Mouse (Mus musculus) gastrocnemius, adult 2 months (tissue): ENCODE results near the gene Nap1l1. TPM values are rescaled to one million over a fixed set of nuclear protein-coding genes. Genes with fewer than 3 reads are reported as not detected.
"Not testable (repeated sequence)": the region's sequence is repeated elsewhere in the genome, so short reads cannot be mapped to it uniquely, and the experiment has no call there.

Experiments
- DNase-seq: peaks from one replicate; pipeline ENCODE4 v3.0.0; 2022
- H3K27ac ChIP-seq: fragments of 200-600 bp; 2 replicates; pipeline ENCODE4 v1.8.1; 2022; ENCODE audit warnings: mild to moderate bottlenecking
- H3K4me3 ChIP-seq: fragments of 200-600 bp; 2 replicates; pipeline ENCODE4 v1.8.1; 2022; ENCODE audit warnings: mild to moderate bottlenecking, moderate library complexity
- CTCF ChIP-seq: fragments of 200-600 bp; IDR thresholded peaks from 2 replicates; pipeline ENCODE4 v1.8.1; 2022; ENCODE audit warnings: antibody characterized with exemption, mild to moderate bottlenecking, moderate library complexity
- intact Hi-C: fragments of 180-260 bp; cut with DNase I; formaldehyde crosslinking; loops from one replicate; pipeline ENCODE4 v1.15.1; 2025
- long read RNA-seq, 2 experiments: library from polyadenylated mRNA; stranded (forward); transcript quantifications; one replicate each; pipeline ENCODE4 v2.0.0; 2021
- total RNA-seq, 2 experiments: library from RNA; stranded (reverse); gene quantifications; 2 replicates each; pipeline ENCODE4 v1.2.3; 2021

Nap1l1 gene
- total RNA-seq: 10 to 100 TPM; 62.8 to 64.2 TPM
- long read RNA-seq, experiment 1, transcript Nap1l1-201 (16 exons, 1,486 nt): minor isoform, 7 of 65 reads
- long read RNA-seq, experiment 1, transcript Nap1l1-202 (15 exons, 1,350 nt): major isoform, 26 of 65 reads
- long read RNA-seq, experiment 1, partial matches to known transcripts: 7 of 65 reads
- long read RNA-seq, experiment 1, other reads (novel, unspliced or antisense): 23 of 65 reads
- long read RNA-seq, experiment 2, transcript Nap1l1-202 (15 exons, 1,350 nt): major isoform, 20 of 45 reads
- long read RNA-seq, experiment 2, partial matches to known transcripts: 12 of 45 reads
- long read RNA-seq, experiment 2, other reads (novel, unspliced or antisense): 8 of 45 reads

DNA sequence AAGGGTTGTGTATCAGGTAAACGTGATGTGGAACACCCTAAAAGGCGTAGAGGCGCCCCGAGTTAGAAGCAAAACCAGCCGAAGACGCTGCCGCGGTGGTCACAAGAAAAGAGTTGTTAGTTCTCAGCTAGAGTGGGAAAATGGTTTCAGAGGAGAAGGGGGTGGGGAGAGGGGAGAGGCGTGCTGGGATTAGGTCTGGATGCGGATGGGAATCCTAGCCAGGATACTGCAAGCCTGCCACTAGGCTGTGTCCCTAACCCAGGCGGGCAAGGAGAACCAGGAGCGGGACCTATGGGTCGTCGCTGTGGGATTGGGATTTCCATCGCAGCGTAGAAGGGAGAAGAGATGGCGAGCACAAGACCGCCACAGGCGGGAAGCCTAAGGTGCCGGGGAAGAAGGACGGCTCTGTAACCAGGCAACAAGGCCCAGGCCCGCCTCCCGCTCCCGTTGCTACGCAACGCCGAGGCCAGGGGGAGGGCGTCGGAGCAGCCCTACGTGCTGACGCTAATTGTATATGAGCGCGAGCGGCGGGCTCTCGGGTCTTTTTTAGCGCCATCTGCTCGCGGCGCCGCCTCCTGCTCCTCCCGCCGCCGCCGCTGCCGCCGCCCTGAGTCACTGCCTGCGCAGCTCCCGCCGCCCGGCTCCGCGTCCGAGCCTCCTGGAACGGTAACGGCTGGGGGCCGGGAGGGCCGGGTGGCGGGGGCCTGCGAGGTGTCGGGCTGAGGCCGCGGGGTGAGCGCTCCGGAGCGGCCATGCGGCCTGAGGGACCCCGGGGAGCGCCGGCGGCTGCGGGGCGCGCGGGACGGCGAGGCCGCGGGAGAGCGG, at the start of gene Nap1l1:
Gene Nap1l1, plus strand, starts transcription at position 538 of the 825 bp plus-strand sequence.
- intact Hi-C loops: loop anchor here (5.0 to 10.0 kb wide), 3 partner anchors 176 to 308 kb away; partner anchors contain the start of genes Bbs10 and Osbpl8
- peak; percentile 97 for DNase-seq
- 0 out of 2 replicates have a peak, but pooled peaks have one; percentile 24 for TF ChIP-seq CTCF
- H3K4me3 ChIP-seq: peak within 1 kb of the TSS; percentile 93
- peak within 1 kb of the TSS; percentile 81 for H3K27ac ChIP-seq

DNA sequence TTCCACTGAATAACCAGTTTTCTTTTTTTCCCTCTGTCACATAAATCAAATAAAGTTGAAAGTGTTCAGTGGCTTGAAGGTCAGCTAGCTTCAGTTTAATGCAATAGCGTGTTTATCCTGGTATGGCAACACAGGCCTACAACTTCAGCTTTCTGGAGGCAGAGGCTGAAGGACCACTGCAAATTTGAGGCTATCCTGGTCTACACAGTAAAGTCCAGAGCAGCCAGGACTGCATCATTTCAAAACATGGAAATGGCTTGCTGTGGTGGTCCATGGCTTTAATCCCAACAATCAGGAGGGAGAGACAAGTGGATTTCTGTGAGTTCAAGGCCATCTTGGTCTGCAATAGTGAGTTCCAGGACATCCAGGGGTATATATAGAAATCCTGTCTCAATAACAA, 46.5 kb upstream of the Nap1l1 start:
- Histone ChIP-seq H3K4me3 (no peak overlapping the region), H3K27ac (no peak overlapping the region)
- no peak for DNase-seq
- no peak for TF ChIP-seq CTCF
- intact Hi-C loops: no loop called here

DNA sequence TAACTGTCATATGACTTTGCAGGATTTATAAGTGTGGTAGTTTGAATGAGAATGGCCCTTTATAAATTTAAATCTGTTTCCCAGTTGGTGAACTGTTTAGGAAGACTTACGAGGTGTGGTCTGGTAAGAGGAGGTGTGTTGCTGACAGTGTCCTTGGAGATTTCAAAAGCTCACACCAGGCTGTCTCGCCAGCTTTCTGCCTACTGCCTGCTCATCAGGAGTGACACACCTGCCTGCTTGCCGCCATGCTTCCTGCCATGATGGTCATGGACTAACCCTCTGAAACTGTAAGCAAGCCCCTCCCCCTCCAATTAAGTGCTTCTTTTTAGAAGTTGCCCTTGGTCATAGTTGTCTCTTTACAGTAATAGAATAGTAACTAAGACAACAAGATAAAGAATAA, 39.5 kb upstream of the Nap1l1 start:
- no peak for DNase-seq
- TF ChIP-seq CTCF: no peak
- H3K27ac ChIP-seq: no peak overlapping the region
- intact Hi-C loops: no loop called here
- H3K4me3 ChIP-seq: no peak overlapping the region

GRCm38 (mm10) chr10:111441034-111441440, 32.0 kb upstream of the Nap1l1 start:
- intact Hi-C loops: no loop called here
- H3K4me3 ChIP-seq: no peak overlapping the region
- DNase-seq: no peak
- no peak for TF ChIP-seq CTCF
- H3K27ac ChIP-seq: no peak overlapping the region

DNA sequence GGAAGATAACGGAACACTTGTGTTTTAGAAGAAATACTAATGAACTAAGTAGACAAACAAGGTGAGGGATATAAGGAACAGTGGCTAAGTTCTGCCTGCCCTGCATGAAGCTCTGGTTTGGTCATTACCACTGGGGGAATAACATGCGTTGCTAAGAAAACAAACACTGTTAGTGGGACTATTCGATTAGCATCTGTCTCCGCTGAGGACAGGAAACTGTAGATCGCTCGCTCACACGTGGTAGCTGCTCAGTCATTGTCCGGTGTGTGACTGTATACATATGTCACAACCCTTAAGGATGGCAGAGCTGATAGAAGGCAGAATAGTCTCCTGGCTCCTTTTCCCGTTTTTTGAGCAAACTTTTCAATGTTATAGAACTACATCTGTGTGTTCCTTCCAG, 28.8 kb upstream of the Nap1l1 start:
- H3K27ac ChIP-seq: no peak overlapping the region
- no peak for DNase-seq
- TF ChIP-seq CTCF: no peak
- H3K4me3 ChIP-seq: no peak overlapping the region
- intact Hi-C loops: no loop called here

DNA sequence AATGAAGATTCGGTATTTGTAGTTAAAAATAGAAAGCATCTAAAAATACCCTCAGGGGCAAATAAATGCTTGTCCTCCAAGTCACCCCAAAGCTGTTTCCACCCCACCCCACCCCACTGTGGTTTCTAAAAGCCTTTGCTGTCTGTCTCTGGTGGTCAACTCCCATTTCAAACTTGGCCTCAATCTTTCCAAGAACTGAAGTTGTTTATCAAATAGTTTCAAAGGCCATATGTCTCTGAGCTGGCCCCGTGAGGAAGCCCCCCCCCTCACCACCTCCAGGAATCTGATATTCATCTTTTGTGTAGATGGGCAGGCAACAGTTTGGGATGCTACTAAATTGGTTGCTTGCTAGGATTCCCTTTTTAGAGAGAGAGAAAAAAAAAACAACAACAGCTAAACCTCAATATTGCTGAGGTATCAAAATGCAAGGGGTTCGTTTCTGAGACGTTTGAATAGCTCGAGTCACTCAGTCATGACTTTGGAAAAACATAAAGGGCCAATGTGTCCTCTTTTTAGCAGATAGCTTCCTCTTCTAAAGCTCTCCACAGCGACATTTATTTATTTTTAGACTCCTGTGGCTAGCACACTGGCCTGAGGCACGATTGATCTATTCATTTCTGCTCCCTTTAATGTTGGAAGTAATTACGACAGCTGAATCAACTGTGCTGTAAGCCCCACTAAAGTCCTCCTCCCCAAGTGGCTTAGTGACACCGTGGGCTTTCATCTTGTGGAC, 26.9 kb upstream of the Nap1l1 start:
- intact Hi-C loops: no loop called here
- Histone ChIP-seq H3K27ac (no peak overlapping the region), H3K4me3 (no peak overlapping the region)
- DNase-seq: no peak
- no peak for TF ChIP-seq CTCF

GRCm38 (mm10) chr10:111446672-111447008, 26.4 kb upstream of the Nap1l1 start:
- H3K27ac ChIP-seq, intact Hi-C loops, DNase-seq, H3K4me3 ChIP-seq: not testable (repeated sequence)

DNA sequence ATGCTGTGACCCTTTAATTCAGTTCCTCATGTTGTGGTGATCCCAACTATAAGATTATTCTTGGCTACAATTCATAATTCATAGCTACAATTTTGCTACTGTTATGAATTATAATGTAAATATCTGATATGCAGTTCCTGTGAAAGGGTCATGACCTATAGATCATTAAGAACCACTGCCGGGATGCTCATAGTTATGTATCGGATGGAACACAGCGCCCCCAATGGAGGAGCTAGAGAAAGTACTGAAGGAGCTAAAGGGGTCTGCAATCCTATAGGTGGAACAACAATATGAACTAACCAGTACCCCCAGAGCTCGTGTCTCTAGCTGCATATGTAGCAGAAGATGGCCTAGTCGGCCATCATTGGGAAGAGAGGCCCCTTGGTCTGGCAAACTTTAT, 23.4 kb upstream of the Nap1l1 start:
- intact Hi-C loops, H3K27ac ChIP-seq, DNase-seq, H3K4me3 ChIP-seq: not testable (repeated sequence)

DNA sequence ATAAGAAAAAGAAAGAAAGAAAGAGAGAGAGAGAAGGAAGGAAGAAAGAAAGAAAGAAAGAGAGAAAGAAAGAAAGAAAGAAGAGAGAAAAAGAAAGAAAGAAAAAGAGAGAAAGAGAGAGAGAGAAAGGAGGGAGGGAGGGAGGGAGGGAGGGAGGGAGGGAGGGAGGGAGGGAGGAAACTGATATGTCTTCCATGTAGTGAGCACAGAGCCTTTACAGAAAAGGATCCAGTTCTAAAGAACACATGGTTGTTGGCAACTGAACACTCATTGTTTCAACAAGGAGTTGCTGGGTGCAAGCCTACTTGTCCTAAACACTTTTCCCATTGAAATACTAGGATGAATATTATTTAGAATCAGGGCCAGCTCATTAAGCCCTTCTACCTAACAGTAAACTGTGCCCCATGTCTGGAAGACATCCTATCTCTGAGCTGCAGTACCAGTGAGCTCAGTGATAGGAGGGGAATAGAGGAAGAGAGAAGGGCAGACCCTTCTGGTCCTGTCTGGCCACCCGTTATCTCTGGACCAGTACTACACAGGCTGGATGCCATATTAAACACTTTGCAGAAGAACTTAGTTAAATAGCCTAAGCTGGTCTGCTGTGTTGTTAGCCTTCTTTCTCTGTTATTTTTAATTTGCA, 21.2 kb upstream of the Nap1l1 start:
- no peak overlapping the region for H3K27ac ChIP-seq
- no peak overlapping the region for H3K4me3 ChIP-seq
- intact Hi-C loops: no loop called here
- no peak for DNase-seq
- TF ChIP-seq CTCF: no peak

GRCm38 (mm10) chr10:111452426-111452825, 20.6 kb upstream of the Nap1l1 start:
- no peak for TF ChIP-seq CTCF
- no peak overlapping the region for H3K4me3 ChIP-seq
- intact Hi-C loops: no loop called here
- no peak for DNase-seq
- H3K27ac ChIP-seq: no peak overlapping the region

GRCm38 (mm10) chr10:111454698-111455308, 18.2 kb upstream of the Nap1l1 start:
- no peak for DNase-seq
- no peak overlapping the region for H3K27ac ChIP-seq
- no peak for TF ChIP-seq CTCF
- intact Hi-C loops: no loop called here
- no peak overlapping the region for H3K4me3 ChIP-seq

- H3K4me3 ChIP-seq: no peak overlapping the region
- intact Hi-C loops: no loop called here
- DNase-seq: no peak
- TF ChIP-seq CTCF: no peak
- no peak overlapping the region for H3K27ac ChIP-seq
Observed at GRCm38 (mm10) chr10:111458088-111458487, 14.9 kb upstream of the Nap1l1 start.
